Mouse (Mus musculus) midbrain, embryonic 10.5 days (tissue): ENCODE results near the gene Git2. TPM values are rescaled to one million over a fixed set of nuclear protein-coding genes. Genes with fewer than 3 reads are reported as not detected.

ENCODE experiments used
- DNase-seq: peaks from one replicate; pipeline ENCODE4 v3.0.0-alpha.2; 2017; ENCODE audit warnings: low spot score
- H3K27ac ChIP-seq: fragments of 300-500 bp; sonication (generic); replicated peaks from 2 replicates; pipeline ENCODE4 v1.5.1; 2016; ENCODE audit warnings: mild to moderate bottlenecking
- H3K27me3 ChIP-seq: fragments of 300-500 bp; sonication (generic); 2 replicates; pipeline ENCODE4 v1.6.1; 2016; ENCODE audit warnings: low read depth, mild to moderate bottlenecking; ENCODE audit not compliant: poor library complexity, severe bottlenecking
- H3K36me3 ChIP-seq: fragments of 300-500 bp; sonication (generic); 2 replicates; pipeline ENCODE4 v1.6.1; 2016; ENCODE audit warnings: mild to moderate bottlenecking, moderate library complexity
- H3K4me1 ChIP-seq: fragments of 300-500 bp; sonication (generic); 2 replicates; pipeline ENCODE4 v1.6.1; 2016
- H3K4me3 ChIP-seq: fragments of 300-500 bp; sonication (generic); 2 replicates; pipeline ENCODE4 v1.5.1; 2016; ENCODE audit warnings: mild to moderate bottlenecking, moderate library complexity
- H3K9me3 ChIP-seq: fragments of 300-500 bp; sonication (generic); replicated peaks from 2 replicates; pipeline ENCODE4 v1.6.1; 2016; ENCODE audit warnings: mild to moderate bottlenecking
- WGBS: fragments of 180-500 bp; shearing (Covaris S2); methylation state at CpG from one replicate; pipeline ENCODE4 v1.1.7; 2016; 5-methylcytosine and 5-hydroxymethylcytosine counted together
- polyA plus RNA-seq: library from polyadenylated mRNA; unstranded; fragments of >200 nt; fragmentation: Nextera tagmentation; extraction: Ambion mirVana; gene quantifications from 2 replicates; pipeline ENCODE4 v1.2.1, GENCODE M21; 2016

Git2 gene
- polyA plus RNA-seq, 1 experiment from 2014 or later, result 34.4 TPM

DNA sequence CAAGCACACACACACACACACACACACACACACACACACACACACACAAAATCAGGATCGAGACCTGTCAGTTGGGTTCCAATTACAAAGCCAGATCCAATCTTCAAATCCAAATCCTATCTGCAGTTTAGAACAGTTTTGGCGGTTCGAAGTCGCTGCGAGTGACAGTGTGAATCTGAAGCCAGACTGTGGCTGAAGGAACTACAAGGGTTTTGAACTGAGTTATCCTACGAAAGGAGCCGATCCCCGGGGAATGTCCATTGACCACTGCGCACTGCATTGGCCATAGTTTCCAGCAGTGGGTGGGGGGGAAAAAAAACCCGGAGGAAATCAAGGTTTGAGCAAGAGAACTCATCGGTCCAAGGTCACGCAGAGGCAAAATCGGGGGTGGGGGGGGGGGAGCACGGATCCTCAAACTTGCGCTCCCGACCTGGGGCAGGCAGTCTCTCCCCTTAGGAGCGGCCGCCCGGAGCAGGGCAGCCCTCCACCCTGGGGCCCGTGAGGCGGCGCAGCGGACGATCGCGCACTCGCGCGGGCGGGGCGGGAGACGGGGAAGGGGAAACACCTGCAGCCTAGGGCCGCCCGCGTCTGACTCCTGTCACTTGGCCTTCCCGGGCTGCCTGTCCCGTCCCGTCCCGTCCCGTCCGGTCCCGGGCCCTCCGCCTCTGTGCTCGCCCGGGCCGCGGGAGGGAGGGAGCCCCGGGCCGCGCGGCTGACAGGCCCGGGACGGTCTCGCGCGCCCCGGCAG is 2.7 kb downstream of the Git2 start:
- peak; percentile 56 for DNase-seq
- peaks cover 4% of the 10 kb centered on the region; the same call in 1 of the 2 replicates for H3K36me3 ChIP-seq
- 3% methylated on average over 30 of the region's 57 CpGs for WGBS
- no peaks in the 10 kb centered on the region for H3K27me3 ChIP-seq
- H3K9me3 ChIP-seq, result no peaks in the 10 kb centered on the region
- H3K27ac ChIP-seq, result peak overlapping the region; percentile 99
- H3K4me1 ChIP-seq, result peaks cover 41% of the 10 kb centered on the region
- H3K4me3 ChIP-seq, result peak overlapping the region; percentile 100

DNA sequence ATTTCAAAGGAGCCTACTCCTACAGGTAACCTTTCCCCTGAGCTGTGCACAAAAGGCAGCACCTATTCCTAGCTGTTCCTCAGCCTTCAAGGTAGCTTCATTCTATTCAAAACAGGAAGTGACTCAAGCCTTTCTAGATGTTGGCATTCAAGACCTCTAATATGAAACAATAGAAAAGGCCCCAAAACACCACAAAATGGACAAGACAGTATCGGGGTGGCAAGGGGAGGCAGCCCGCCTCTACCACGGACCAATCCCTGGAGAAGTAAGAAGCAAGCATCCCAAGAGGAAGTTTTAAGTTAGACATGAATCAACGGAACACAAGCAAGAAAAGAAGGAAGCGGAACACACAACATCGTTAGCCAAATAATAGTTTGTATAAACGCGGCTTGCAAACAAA is 3.5 kb downstream of the Git2 start:
- H3K36me3 ChIP-seq, result peaks cover 4% of the 10 kb centered on the region; the same call in 1 of the 2 replicates
- no peak for DNase-seq
- peak overlapping the region; percentile 100 for H3K4me3 ChIP-seq
- no peaks in the 10 kb centered on the region for H3K9me3 ChIP-seq
- WGBS, result 84% methylated on average over 8 of the region's 8 CpGs
- H3K27me3 ChIP-seq, result no peaks in the 10 kb centered on the region
- no peak overlapping the region for H3K27ac ChIP-seq
- H3K4me1 ChIP-seq, result peaks cover 41% of the 10 kb centered on the region

DNA sequence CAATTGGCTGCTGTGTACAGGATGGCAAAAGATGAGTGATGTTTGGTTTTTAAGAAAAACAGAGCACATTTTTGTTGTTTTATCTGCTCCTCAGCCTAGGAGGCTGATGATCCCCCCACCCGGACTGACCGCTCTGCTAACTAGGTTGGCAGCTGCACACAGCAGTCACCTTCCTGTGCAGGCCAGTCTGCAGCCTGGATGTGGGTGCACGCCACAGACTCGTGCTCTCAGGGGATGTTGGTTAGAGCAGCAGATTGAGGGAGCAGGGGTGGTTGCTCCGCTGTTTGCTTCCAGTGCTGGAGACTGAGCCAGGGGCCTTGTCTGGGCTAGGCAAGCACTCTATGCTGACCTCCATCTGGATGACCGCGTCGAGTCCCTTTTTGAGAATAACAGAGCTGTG is 5.5 kb downstream of the Git2 start:
- peaks cover 23% of the 10 kb centered on the region for H3K4me1 ChIP-seq
- peaks cover 24% of the 10 kb centered on the region for H3K36me3 ChIP-seq
- WGBS, result 94% methylated on average over 8 of the region's 8 CpGs
- H3K27ac ChIP-seq, result no peak overlapping the region
- no peaks in the 10 kb centered on the region for H3K9me3 ChIP-seq
- no peak for DNase-seq
- H3K27me3 ChIP-seq, result no peaks in the 10 kb centered on the region
- H3K4me3 ChIP-seq, result no peak overlapping the region

DNA sequence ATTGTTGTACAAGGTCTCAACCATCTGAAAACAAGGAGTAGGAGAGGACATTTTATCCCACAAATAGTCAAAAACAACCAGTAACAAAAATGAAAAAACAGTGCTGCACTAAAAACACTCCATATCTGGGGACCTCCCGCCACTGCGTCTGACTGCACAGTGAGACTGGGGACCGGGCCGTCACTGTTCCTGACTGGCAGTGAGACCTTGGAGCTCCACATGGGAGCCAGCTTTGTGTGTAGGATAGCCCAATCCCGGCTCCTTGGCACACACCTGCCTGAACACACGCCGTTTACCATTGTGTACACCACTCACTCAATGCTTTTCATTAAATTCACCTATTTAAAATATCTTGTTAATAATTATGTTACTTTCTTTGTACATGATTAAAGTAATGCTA is 8.1 kb downstream of the Git2 start:
- Histone ChIP-seq H3K36me3 (peaks cover 49% of the 10 kb centered on the region), H3K9me3 (no peaks in the 10 kb centered on the region), H3K4me3 (no peak overlapping the region), H3K27me3 (no peaks in the 10 kb centered on the region), H3K4me1 (peaks cover 12% of the 10 kb centered on the region), H3K27ac (no peak overlapping the region)
- 87% methylated on average over 7 of the region's 7 CpGs for WGBS
- DNase-seq, result no peak

DNA sequence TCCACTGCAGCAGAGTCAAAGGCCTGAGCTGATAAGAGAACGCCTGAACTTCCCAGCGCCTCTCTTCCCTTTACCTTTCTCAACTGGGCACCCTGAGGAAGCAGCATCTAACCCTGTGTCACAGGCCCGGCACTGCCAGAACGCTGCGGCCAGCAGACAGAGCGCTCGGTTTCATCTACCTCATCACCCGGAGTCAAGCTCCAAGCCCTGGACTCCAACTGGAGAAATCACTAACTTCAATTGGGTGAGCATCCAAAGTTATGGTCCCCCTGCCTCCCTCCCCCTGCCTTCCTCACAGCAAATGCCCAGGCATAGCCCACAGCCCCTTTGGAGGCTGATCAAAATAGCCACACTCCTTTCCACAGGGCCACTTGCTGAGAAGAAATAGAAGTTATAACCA is 8.6 kb downstream of the Git2 start:
- H3K36me3 ChIP-seq, result peaks cover 54% of the 10 kb centered on the region
- no peaks in the 10 kb centered on the region for H3K27me3 ChIP-seq
- H3K4me3 ChIP-seq, result no peak overlapping the region
- H3K9me3 ChIP-seq, result no peaks in the 10 kb centered on the region
- peaks cover 7% of the 10 kb centered on the region for H3K4me1 ChIP-seq
- DNase-seq, result no peak
- no peak overlapping the region for H3K27ac ChIP-seq
- WGBS, result 94% methylated on average over 8 of the region's 8 CpGs

DNA sequence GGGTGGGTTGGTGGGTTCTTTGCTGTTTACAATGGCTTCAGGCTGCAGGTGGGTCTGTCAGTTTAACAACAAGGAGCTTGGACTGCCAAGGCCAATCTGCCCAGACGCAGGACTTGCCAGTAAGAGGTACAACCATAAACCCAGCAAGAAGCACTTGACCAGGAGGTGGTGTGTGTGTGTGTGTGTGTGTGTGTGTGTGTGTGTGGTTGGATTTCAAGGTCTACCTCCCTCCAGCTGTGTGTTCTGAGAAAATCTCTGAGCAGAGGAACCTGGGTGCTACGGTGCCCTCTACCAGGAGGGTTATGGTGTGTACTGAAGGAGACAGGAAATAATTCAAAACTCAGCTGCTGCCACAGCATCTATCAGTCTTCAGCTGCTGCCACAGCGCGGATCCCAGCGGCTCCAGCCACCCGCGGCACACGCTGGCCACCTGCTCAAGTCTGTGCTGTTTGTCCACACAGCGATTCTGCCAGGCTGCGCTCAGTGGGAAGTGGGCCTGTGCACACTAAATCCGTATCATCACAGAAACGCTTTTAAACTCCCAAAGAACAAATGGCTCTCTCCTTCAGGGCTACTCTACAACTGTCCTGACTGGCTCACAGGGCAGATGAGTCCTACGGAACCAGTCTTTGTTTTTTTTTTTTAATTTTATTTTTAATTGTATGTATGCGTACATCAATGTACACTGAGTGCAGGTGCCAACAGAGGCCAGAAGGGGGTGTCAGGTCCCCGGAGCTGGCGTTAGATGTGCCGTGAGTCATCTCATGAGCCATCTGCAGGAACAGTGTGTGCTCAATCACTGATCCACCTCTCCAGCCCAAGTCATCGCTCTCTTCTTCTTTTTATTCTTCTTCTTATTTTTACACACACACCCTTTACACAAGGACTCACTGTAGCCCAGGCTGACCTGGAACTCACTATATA is 10.2 kb downstream of the Git2 start:
- peaks cover 69% of the 10 kb centered on the region for H3K36me3 ChIP-seq
- no peak for DNase-seq
- H3K4me1 ChIP-seq, result no peaks in the 10 kb centered on the region
- H3K27me3 ChIP-seq, result no peaks in the 10 kb centered on the region
- no peak overlapping the region for H3K27ac ChIP-seq
- H3K9me3 ChIP-seq, result no peaks in the 10 kb centered on the region
- no peak overlapping the region for H3K4me3 ChIP-seq
- 93% methylated on average over 18 of the region's 18 CpGs for WGBS

DNA sequence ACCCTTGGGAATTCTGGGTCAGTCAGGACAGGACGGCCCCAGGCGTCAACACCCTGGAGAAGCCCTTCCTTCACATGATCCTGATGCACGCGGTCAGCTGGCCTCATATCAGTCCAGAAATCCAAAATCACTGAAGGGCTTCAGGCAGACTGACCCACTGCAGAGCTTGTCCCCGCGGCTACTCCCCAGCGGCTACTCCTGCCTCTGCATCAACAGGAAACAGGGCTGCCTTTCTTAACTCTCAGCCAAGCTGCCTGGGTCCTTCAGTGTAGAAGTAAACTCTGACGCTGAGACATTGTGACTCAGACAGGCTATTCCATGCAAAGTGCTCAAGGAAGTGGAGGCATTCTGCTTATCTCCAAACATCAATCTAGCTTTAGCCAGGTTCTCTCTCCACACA is 13.3 kb downstream of the Git2 start:
- 94% methylated on average over 8 of the region's 8 CpGs for WGBS
- Histone ChIP-seq H3K4me3 (no peak overlapping the region), H3K27me3 (no peaks in the 10 kb centered on the region), H3K9me3 (no peaks in the 10 kb centered on the region), H3K27ac (no peak overlapping the region), H3K4me1 (no peaks in the 10 kb centered on the region), H3K36me3 (peaks cover 82% of the 10 kb centered on the region)
- DNase-seq, result no peak

DNA sequence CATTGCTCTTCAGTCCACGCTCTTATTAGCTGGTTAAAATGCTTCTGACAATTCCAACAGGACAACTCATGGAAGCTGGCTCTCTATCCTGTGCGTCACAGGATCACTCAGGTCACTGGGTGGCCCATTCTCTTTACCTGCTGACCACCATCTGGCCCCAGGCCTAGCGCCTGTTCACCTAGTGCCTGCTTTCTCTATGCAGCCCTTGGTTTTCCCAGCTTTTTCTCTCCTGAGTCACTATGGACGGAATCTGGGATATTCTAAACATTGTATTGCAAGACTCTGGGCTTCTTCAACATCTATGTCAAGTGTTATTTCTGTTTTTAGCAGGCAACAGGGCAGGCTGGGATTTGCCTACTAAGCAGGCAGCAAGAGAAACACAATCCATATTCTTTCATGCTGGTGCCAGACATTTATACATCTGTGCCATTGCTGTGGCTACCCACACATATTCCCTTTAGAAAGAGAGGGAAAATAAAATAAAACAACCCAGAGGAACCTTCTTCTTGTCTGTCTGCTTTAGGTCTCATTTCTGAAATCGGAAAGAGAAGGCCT is 15.7 kb downstream of the Git2 start:
- DNase-seq, result no peak
- no peaks in the 10 kb centered on the region for H3K4me1 ChIP-seq
- no peaks in the 10 kb centered on the region for H3K27me3 ChIP-seq
- no peak overlapping the region for H3K4me3 ChIP-seq
- 94% methylated on average over 5 of the region's 5 CpGs for WGBS
- peaks cover 81% of the 10 kb centered on the region for H3K36me3 ChIP-seq
- no peak overlapping the region for H3K27ac ChIP-seq
- H3K9me3 ChIP-seq, result no peaks in the 10 kb centered on the region

DNA sequence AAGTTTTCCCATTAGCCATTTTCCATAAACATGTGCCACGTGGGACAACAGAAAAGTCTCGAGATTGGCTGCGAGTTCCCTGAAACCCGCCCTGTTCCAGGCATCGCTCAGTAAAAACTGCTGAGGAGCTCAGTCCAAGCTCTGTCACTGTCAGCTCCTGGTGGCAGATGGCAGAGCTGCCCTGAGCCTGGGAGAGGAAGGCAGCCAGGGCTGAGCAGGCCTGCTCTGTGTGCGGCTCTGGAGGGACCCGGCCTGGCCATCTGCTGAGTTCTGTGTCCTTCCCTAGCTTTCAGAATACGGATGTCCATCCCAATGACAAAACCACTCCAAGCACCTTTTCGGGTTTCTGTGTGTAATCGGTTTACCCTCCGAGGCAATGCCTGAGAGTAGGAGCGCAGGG is 21.9 kb downstream of the Git2 start:
- peaks cover 86% of the 10 kb centered on the region for H3K36me3 ChIP-seq
- 93% methylated on average over 12 of the region's 12 CpGs for WGBS
- H3K27me3 ChIP-seq, result no peaks in the 10 kb centered on the region
- H3K4me1 ChIP-seq, result no peaks in the 10 kb centered on the region
- H3K4me3 ChIP-seq, result no peak overlapping the region
- H3K9me3 ChIP-seq, result no peaks in the 10 kb centered on the region
- H3K27ac ChIP-seq, result no peak overlapping the region
- no peak for DNase-seq

DNA sequence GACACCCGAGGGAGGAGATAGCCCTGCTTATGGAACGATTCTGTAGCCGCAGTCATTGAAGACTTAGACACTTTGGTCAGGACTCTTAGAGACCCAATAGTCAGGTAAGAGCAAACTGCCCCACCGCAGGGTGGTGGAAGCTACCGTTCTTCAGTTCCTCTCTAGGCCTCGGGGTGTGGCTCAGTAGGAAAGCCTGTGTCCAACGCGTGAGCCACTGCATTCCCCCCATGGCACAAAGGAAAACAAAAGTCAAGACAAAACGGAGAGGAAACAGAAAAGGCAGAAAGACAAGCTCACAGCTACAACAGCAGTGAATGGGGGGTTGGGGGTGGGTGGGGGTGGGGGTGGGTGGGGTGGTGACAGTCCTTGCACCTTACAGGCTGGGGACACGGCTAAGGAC is 22.9 kb downstream of the Git2 start:
- DNase-seq, result no peak
- H3K36me3 ChIP-seq, result peaks cover 90% of the 10 kb centered on the region
- no peaks in the 10 kb centered on the region for H3K27me3 ChIP-seq
- no peak overlapping the region for H3K4me3 ChIP-seq
- WGBS, result 92% methylated on average over 10 of the region's 10 CpGs
- no peak overlapping the region for H3K27ac ChIP-seq
- H3K4me1 ChIP-seq, result no peaks in the 10 kb centered on the region
- no peaks in the 10 kb centered on the region for H3K9me3 ChIP-seq

DNA sequence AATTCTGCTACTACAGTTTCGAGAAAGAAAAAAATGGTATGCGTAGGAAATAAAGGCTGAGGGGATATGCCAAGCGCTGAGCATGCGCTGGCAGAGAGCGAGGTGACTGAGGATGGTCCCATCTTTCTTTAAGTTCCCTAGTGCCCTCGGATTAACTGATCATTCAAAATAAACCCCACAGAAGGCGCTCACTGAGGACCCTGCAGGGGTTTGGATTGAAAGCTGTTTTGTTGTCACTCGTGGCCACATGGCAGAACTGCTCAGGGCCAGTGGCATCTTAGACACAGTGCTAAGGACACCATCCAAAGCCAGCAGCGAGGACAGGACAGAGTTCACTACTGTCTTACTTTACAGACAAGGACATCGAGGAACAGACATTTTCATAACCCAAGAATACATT is 25.0 kb downstream of the Git2 start:
- H3K9me3 ChIP-seq, result no peaks in the 10 kb centered on the region
- peaks cover 92% of the 10 kb centered on the region for H3K36me3 ChIP-seq

DNA sequence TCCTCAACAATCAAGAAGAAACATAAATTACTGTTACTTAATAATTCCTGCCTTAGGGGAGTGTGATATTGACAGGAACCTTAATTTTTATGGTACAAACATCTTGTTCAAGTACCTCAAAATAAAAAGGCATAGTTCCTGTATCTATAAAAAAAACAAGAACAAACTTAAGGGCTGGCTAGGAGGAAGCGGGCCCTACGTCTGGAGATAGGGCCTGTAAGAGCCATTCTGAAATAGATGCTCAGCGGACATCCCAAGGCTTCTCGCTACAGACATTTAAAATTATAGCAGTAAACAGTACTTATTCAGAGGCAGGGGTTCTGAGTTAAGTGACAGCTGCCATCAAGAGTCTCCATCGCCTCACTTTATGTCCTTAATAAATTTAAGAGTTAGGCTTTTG is 27.8 kb downstream of the Git2 start:
- 94% methylated on average over 5 of the region's 5 CpGs for WGBS
- Histone ChIP-seq H3K27ac (no peak overlapping the region), H3K4me1 (no peaks in the 10 kb centered on the region), H3K9me3 (no peaks in the 10 kb centered on the region), H3K27me3 (no peaks in the 10 kb centered on the region), H3K36me3 (peaks cover 92% of the 10 kb centered on the region), H3K4me3 (no peak overlapping the region)
- DNase-seq, result no peak

More for the DNA sequence above, 25.0 kb downstream of the Git2 start:
- no peak overlapping the region for H3K27ac ChIP-seq
- 87% methylated on average over 10 of the region's 10 CpGs for WGBS
- DNase-seq, result no peak
- no peaks in the 10 kb centered on the region for H3K27me3 ChIP-seq
- H3K4me3 ChIP-seq, result no peak overlapping the region
- H3K4me1 ChIP-seq, result no peaks in the 10 kb centered on the region

DNA sequence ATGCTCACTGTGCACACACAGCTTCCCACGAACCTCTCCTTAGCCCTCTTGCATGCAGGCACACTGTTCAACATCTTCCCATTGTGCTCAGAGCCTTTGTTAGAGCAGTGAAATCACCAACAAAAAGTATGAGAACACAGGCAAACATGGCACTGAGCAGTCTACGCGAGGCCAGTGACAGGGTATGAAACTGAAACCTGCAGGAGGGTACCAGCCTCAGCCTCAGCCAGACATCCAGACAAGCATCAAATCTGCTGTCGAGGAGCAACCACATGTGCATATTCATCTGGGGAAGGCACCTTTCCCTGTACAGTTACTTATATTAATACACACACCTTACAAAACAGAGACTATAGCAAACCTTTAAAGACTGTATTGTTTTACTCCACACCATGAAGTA is 28.4 kb downstream of the Git2 start:
- peaks cover 92% of the 10 kb centered on the region for H3K36me3 ChIP-seq
- DNase-seq, result no peak
- no peaks in the 10 kb centered on the region for H3K4me1 ChIP-seq
- H3K27ac ChIP-seq, result no peak overlapping the region
- no peak overlapping the region for H3K4me3 ChIP-seq
- no peaks in the 10 kb centered on the region for H3K9me3 ChIP-seq
- H3K27me3 ChIP-seq, result no peaks in the 10 kb centered on the region
- WGBS, result 97% methylated on average over 4 of the region's 4 CpGs
